ENCODE assay signal across 17 mouse cellular contexts in the genomic region with DNA sequence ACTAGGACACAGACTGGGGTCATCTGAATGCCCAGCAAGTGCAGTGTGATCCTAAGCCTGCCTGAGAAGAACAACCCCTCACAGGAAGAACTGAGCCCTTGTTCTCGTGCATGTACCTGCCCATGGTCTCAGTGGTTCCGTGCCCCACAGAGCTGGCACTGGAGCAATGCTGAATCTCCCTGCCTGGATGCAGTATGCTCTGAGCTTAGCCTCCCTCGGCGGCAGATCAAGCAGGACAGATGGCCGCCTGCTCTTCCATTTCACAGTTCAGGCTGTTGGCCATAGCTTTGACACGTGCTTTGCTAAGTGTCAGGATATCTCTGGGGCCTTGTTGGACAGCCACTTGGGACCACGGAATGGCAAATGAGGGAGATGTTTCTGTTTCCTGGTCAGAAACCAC. TPM values are rescaled to one million over a fixed set of nuclear protein-coding genes. Genes with fewer than 3 reads are reported as not detected.
DNase-seq lines count a peak whose midpoint lies in the region; ATAC-seq and TF ChIP-seq lines count a peak whose summit lies in the region.
"Had no signal": no experiment of that assay in that cellular context is flagged by ENCODE, and none has a peak within 500 bp of the region (broad histone marks: within the 10 kb centered on the region; RNA-seq: fewer than 3 reads in every experiment).

No protein-coding gene starts in this region.

- DNase-seq in left cerebral cortex, postnatal 4 days: peak; percentile 24
- no peak for DNase-seq in left cerebral cortex, postnatal 14 days (ENCODE audit: low spot score in 2 of 2)
- peak; percentile 29 to 53 for DNase-seq in cerebellum, adult 2 months
- peak; percentile 57 to 80 for DNase-seq in cerebellum, postnatal 14 days
- DNase-seq in thymus, postnatal 4 days: no peak
- DNase-seq in heart, adult 18-20 months: no peak
- DNase-seq: adrenal gland, adult 2 months; adrenal gland, postnatal 36 days; gastrocnemius, postnatal 10 days; heart, postnatal 4 days; kidney, adult 18-20 months had no signal

- H3K4me3 ChIP-seq in cerebellum, adult 2 months (replicated peaks; ENCODE audit: insufficient read depth, low read depth, low read length): no peak overlapping the region
- no peak overlapping the region for H3K4me3 ChIP-seq in heart, embryonic 12.5 days
- H3K4me3 ChIP-seq: embryonic facial prominence, embryonic 12.5 days; forebrain, embryonic 15.5 days; heart, embryonic 13.5 days; hindbrain, embryonic 13.5 days; intestine, embryonic 15.5 days had no signal

- no peak overlapping the region for H3K4me2 ChIP-seq in heart, embryonic 12.5 days
- H3K4me2 ChIP-seq: embryonic facial prominence, embryonic 12.5 days; forebrain, embryonic 15.5 days; heart, embryonic 13.5 days; hindbrain, embryonic 13.5 days; intestine, embryonic 15.5 days had no signal

- peaks cover 76% of the 10 kb centered on the region for H3K36me3 ChIP-seq in heart, embryonic 12.5 days

- intact Hi-C loops in left cerebral cortex, postnatal 4 days (cut with DNase I): no loop called here
- intact Hi-C loops in left cerebral cortex, postnatal 14 days (cut with DNase I): no loop called here

- H3K9ac ChIP-seq in heart, embryonic 12.5 days: no peak overlapping the region
- H3K9ac ChIP-seq: embryonic facial prominence, embryonic 12.5 days; forebrain, embryonic 15.5 days; heart, embryonic 13.5 days; hindbrain, embryonic 13.5 days; intestine, embryonic 15.5 days had no signal

- no peaks in the 10 kb centered on the region for H3K27me3 ChIP-seq in cerebellum, adult 2 months (ENCODE audit: control insufficient read depth, insufficient read depth, low read length)
- H3K27me3 ChIP-seq in heart, embryonic 12.5 days (replicated peaks): no peaks in the 10 kb centered on the region
- H3K27me3 ChIP-seq: embryonic facial prominence, embryonic 12.5 days; forebrain, embryonic 15.5 days; heart, embryonic 13.5 days; hindbrain, embryonic 13.5 days; intestine, embryonic 15.5 days had no signal

- TF ChIP-seq CTCF in cerebellum, adult 2 months (IDR thresholded peaks at IDR 0.05; ENCODE audit: borderline replicate concordance, insufficient read depth, low read depth, low read length): no peak

- ATAC-seq in heart, embryonic 12.5 days (ENCODE audit: insufficient number of reproducible peaks, low FRiP score): no peak
- ATAC-seq: forebrain, embryonic 15.5 days; intestine, embryonic 15.5 days had no signal

- peaks cover 19% of the 10 kb centered on the region for H3K4me1 ChIP-seq in cerebellum, adult 2 months (ENCODE audit: control insufficient read depth, insufficient read depth, low read length)
- no peaks in the 10 kb centered on the region for H3K4me1 ChIP-seq in heart, embryonic 12.5 days (replicated peaks)
- H3K4me1 ChIP-seq: embryonic facial prominence, embryonic 12.5 days; forebrain, embryonic 15.5 days; heart, embryonic 13.5 days; intestine, embryonic 15.5 days had no signal

- no peaks in the 10 kb centered on the region for H3K9me3 ChIP-seq in heart, embryonic 12.5 days (replicated peaks)
- H3K9me3 ChIP-seq: embryonic facial prominence, embryonic 12.5 days; forebrain, embryonic 15.5 days; heart, embryonic 13.5 days; hindbrain, embryonic 13.5 days; intestine, embryonic 15.5 days had no signal

- no peak overlapping the region for H3K27ac ChIP-seq in cerebellum, adult 2 months (ENCODE audit: insufficient read depth, low read length)
- H3K27ac ChIP-seq in heart, embryonic 12.5 days (ENCODE audit: poor library complexity, severe bottlenecking): no peak overlapping the region
- H3K27ac ChIP-seq: embryonic facial prominence, embryonic 12.5 days; forebrain, embryonic 15.5 days; heart, embryonic 13.5 days; hindbrain, embryonic 13.5 days; intestine, embryonic 15.5 days had no signal

- 11% methylated on average over 7 of the region's 7 CpGs for WGBS in cerebellum, adult 2 months
- WGBS in heart, embryonic 12.5 days: 85% methylated on average over 7 of the region's 7 CpGs

- TF ChIP-seq POLR2A in cerebellum, adult 2 months (IDR thresholded peaks at IDR 0.05; ENCODE audit: borderline replicate concordance, insufficient read depth, low read length): no peak

RNA-seq across cellular contexts. Expression of a gene that starts 33.2 kb away (rescaled TPM):
- total RNA-seq in left cerebral cortex, postnatal 4 days (2021): 10 to 100 TPM; 21.4 TPM
- total RNA-seq in left cerebral cortex, postnatal 14 days (2021): 1 to 10 TPM; 3.7 to 4.9 TPM
- polyA plus RNA-seq in cerebellum, adult 2 months (2012; rRNA removed): 2.3 and 2.4 TPM in 2 replicates
- polyA plus RNA-seq in heart, embryonic 12.5 days (2016; fragmentation: Nextera tagmentation; extraction: Ambion mirVana): 4.9 and 5.5 TPM in 2 replicates
- 1 to 10 TPM; 1.2 TPM for total RNA-seq in heart, adult 18-20 months (2021)

Comparison
In these comparisons a context has a peak if more than half of its experiments do, and no peak if none do; other contexts are left out.
1. DNase-seq: peak in left cerebral cortex, postnatal 4 days (single experiment), cerebellum, adult 2 months (2 of 2) and cerebellum, postnatal 14 days (2 of 2); none in left cerebral cortex, postnatal 14 days (0 of 2), thymus, postnatal 4 days (single experiment) and heart, adult 18-20 months (0 of 2).